Mouse (Mus musculus) hindbrain, embryonic 15.5 days (tissue): ENCODE results near the gene Pcp2. TPM values are rescaled to one million over a fixed set of nuclear protein-coding genes. Genes with fewer than 3 reads are reported as not detected.

Experiments used
- ATAC-seq: fragments of 200-750 bp; cut with Nextera tagmentation; 2 replicates; pipeline ENCODE4 v1.8.0; 2017; ENCODE audit warnings: low read depth, moderate number of reproducible peaks, moderate TSS enrichment; ENCODE audit not compliant: low FRiP score
- H3K27ac ChIP-seq: fragments of 300-500 bp; sonication (generic); replicated peaks from 2 replicates; pipeline ENCODE4 v1.5.1; 2015; ENCODE audit warnings: mild to moderate bottlenecking, inconsistent platforms
- H3K27me3 ChIP-seq: fragments of 300-500 bp; sonication (generic); 2 replicates; pipeline ENCODE4 v1.6.1; 2015; ENCODE audit warnings: control low read depth, inconsistent platforms
- H3K36me3 ChIP-seq: fragments of 300-500 bp; sonication (generic); 2 replicates; pipeline ENCODE4 v1.6.1; 2015; ENCODE audit warnings: control low read depth, inconsistent platforms
- H3K4me1 ChIP-seq: fragments of 300-500 bp; sonication (generic); replicated peaks from 2 replicates; pipeline ENCODE4 v1.6.1; 2015; ENCODE audit warnings: control low read depth, inconsistent platforms
- H3K4me2 ChIP-seq: fragments of 300-500 bp; sonication (generic); 2 replicates; pipeline ENCODE4 v1.6.1; 2015; ENCODE audit warnings: moderate library complexity, mild to moderate bottlenecking, inconsistent platforms
- H3K4me3 ChIP-seq: fragments of 300-500 bp; sonication (generic); 2 replicates; pipeline ENCODE4 v1.5.1; 2015; ENCODE audit warnings: mild to moderate bottlenecking, inconsistent platforms
- H3K9ac ChIP-seq: fragments of 300-500 bp; sonication (generic); 2 replicates; pipeline ENCODE4 v1.6.1; 2015; ENCODE audit warnings: inconsistent platforms
- H3K9me3 ChIP-seq: fragments of 300-500 bp; sonication (generic); 2 replicates; pipeline ENCODE4 v1.6.1; 2016; ENCODE audit warnings: control low read depth, inconsistent platforms
- WGBS: fragments of 180-500 bp; shearing (Covaris S2); methylation state at CpG from one replicate; pipeline ENCODE4 v1.1.7; 2015; 5-methylcytosine and 5-hydroxymethylcytosine counted together
- polyA plus RNA-seq: library from polyadenylated mRNA; unstranded; fragments of >200 nt; fragmentation: Nextera tagmentation; extraction: Ambion mirVana; gene quantifications from 2 replicates; pipeline ENCODE4 v1.2.1, GENCODE M21; 2015

The Pcp2 gene
- polyA plus RNA-seq, 1 experiment from 2014 or later, result 22.9 TPM

GRCm38 (mm10) chr8:3648268-3648667, 22.9 kb upstream of the Pcp2 start:
- no peaks in the 10 kb centered on the region for H3K27me3 ChIP-seq
- H3K4me3 ChIP-seq, result no peak overlapping the region
- no peaks in the 10 kb centered on the region for H3K9me3 ChIP-seq
- ATAC-seq, result no peak
- 62% methylated on average over 2 of the region's 2 CpGs for WGBS
- H3K27ac ChIP-seq, result no peak overlapping the region
- no peak overlapping the region for H3K9ac ChIP-seq
- no peak overlapping the region for H3K4me2 ChIP-seq
- H3K36me3 ChIP-seq, result no peaks in the 10 kb centered on the region
- no peaks in the 10 kb centered on the region for H3K4me1 ChIP-seq

- no peaks in the 10 kb centered on the region for H3K9me3 ChIP-seq
- H3K4me2 ChIP-seq, result no peak overlapping the region
- H3K27me3 ChIP-seq, result no peaks in the 10 kb centered on the region
- WGBS, result 85% methylated on average over 4 of the region's 4 CpGs
- H3K36me3 ChIP-seq, result no peaks in the 10 kb centered on the region
- no peak overlapping the region for H3K27ac ChIP-seq
- H3K4me3 ChIP-seq, result no peak overlapping the region
- ATAC-seq, result no peak
- no peak overlapping the region for H3K9ac ChIP-seq
- H3K4me1 ChIP-seq, result no peaks in the 10 kb centered on the region
Measured at GRCm38 (mm10) chr8:3647561-3647960, 22.2 kb upstream of the Pcp2 start.

GRCm38 (mm10) chr8:3646824-3647531, 21.6 kb upstream of the Pcp2 start:
- Histone ChIP-seq H3K4me1 (no peaks in the 10 kb centered on the region), H3K27me3 (no peaks in the 10 kb centered on the region), H3K36me3 (no peaks in the 10 kb centered on the region), H3K27ac (no peak overlapping the region), H3K4me3 (no peak overlapping the region), H3K9me3 (no peaks in the 10 kb centered on the region), H3K4me2 (no peak overlapping the region), H3K9ac (no peak overlapping the region)
- ATAC-seq, result no peak
- WGBS, result 85% methylated on average over 6 of the region's 6 CpGs

GRCm38 (mm10) chr8:3645804-3646203, 20.5 kb upstream of the Pcp2 start:
- WGBS, result 25% methylated on average over 5 of the region's 5 CpGs
- Histone ChIP-seq H3K4me2 (no peak overlapping the region), H3K36me3 (no peaks in the 10 kb centered on the region), H3K9ac (no peak overlapping the region), H3K9me3 (no peaks in the 10 kb centered on the region), H3K27me3 (no peaks in the 10 kb centered on the region), H3K27ac (no peak overlapping the region), H3K4me1 (no peaks in the 10 kb centered on the region), H3K4me3 (no peak overlapping the region)
- no peak for ATAC-seq

- no peak overlapping the region for H3K27ac ChIP-seq
- ATAC-seq, result peak; percentile 15; the same call in 1 of the 2 replicates
- H3K4me2 ChIP-seq, result peak overlapping the region; percentile 78
- peak overlapping the region; percentile 34; the same call in 1 of the 2 replicates for H3K9ac ChIP-seq
- 28% methylated on average over 8 of the region's 8 CpGs for WGBS
- no peaks in the 10 kb centered on the region for H3K9me3 ChIP-seq
- peaks cover 10% of the 10 kb centered on the region for H3K4me1 ChIP-seq
- peak overlapping the region; percentile 46 for H3K4me3 ChIP-seq
- no peaks in the 10 kb centered on the region for H3K27me3 ChIP-seq
- H3K36me3 ChIP-seq, result no peaks in the 10 kb centered on the region
Measured at GRCm38 (mm10) chr8:3631478-3631875, 6.1 kb upstream of the Pcp2 start.

GRCm38 (mm10) chr8:3630647-3631477, 5.5 kb upstream of the Pcp2 start, which contains the start of gene Stxbp2:
Gene Stxbp2, plus strand, starts transcription at chr8:3630955.
- peak within 1 kb of the TSS; percentile 78 for H3K4me2 ChIP-seq
- H3K27ac ChIP-seq, result no peak within 1 kb of the TSS
- H3K4me3 ChIP-seq, result peak within 1 kb of the TSS; percentile 46
- 8% methylated on average over 47 of the region's 47 CpGs for WGBS
- H3K9ac ChIP-seq, result peak within 1 kb of the TSS; percentile 34
- H3K4me1 ChIP-seq, result peaks cover 10% of the 10 kb centered on the region
- no peaks in the 10 kb centered on the region for H3K36me3 ChIP-seq
- no peaks in the 10 kb centered on the region for H3K27me3 ChIP-seq
- H3K9me3 ChIP-seq, result no peaks in the 10 kb centered on the region
- peak; percentile 83 for ATAC-seq

GRCm38 (mm10) chr8:3628014-3628413, 2.7 kb upstream of the Pcp2 start:
- Histone ChIP-seq H3K4me3 (no peak overlapping the region), H3K4me1 (peaks cover 10% of the 10 kb centered on the region), H3K27ac (no peak overlapping the region), H3K9ac (no peak overlapping the region), H3K4me2 (no peak overlapping the region), H3K27me3 (no peaks in the 10 kb centered on the region), H3K9me3 (no peaks in the 10 kb centered on the region), H3K36me3 (no peaks in the 10 kb centered on the region)
- ATAC-seq, result no peak
- 28% methylated on average over 5 of the region's 5 CpGs for WGBS

GRCm38 (mm10) chr8:3626971-3627370, 1.6 kb upstream of the Pcp2 start:
- H3K9ac ChIP-seq, result no peak overlapping the region
- H3K27me3 ChIP-seq, result no peaks in the 10 kb centered on the region
- 66% methylated on average over 5 of the region's 5 CpGs for WGBS
- no peaks in the 10 kb centered on the region for H3K9me3 ChIP-seq
- no peak overlapping the region for H3K4me2 ChIP-seq
- H3K36me3 ChIP-seq, result no peaks in the 10 kb centered on the region
- H3K4me3 ChIP-seq, result no peak overlapping the region
- ATAC-seq, result no peak
- peaks cover 18% of the 10 kb centered on the region for H3K4me1 ChIP-seq
- H3K27ac ChIP-seq, result no peak overlapping the region

- peak overlapping the region; percentile 75 for H3K4me2 ChIP-seq
- H3K9me3 ChIP-seq, result no peaks in the 10 kb centered on the region
- H3K4me3 ChIP-seq, result peak overlapping the region; percentile 61
- ATAC-seq, result no peak
- H3K27ac ChIP-seq, result no peak overlapping the region
- H3K36me3 ChIP-seq, result peaks cover 12% of the 10 kb centered on the region
- no peaks in the 10 kb centered on the region for H3K27me3 ChIP-seq
- H3K4me1 ChIP-seq, result peaks cover 25% of the 10 kb centered on the region
- 64% methylated on average over 8 of the region's 8 CpGs for WGBS
- H3K9ac ChIP-seq, result peak overlapping the region; percentile 53; the same call in 1 of the 2 replicates
Measured at GRCm38 (mm10) chr8:3622119-3622518, 3.2 kb downstream of the Pcp2 start.

- Histone ChIP-seq H3K36me3 (peaks cover 18% of the 10 kb centered on the region), H3K27me3 (no peaks in the 10 kb centered on the region), H3K4me1 (peaks cover 25% of the 10 kb centered on the region), H3K4me3 (peak within 1 kb of the TSS; percentile 61), H3K27ac (no peak within 1 kb of the TSS; the same call in 1 of the 2 replicates), H3K9ac (peak within 1 kb of the TSS; percentile 63), H3K4me2 (peak within 1 kb of the TSS; percentile 75), H3K9me3 (no peaks in the 10 kb centered on the region)
- WGBS, result under 1% methylated on average over 37 of the region's 37 CpGs
- peak; percentile 96 for ATAC-seq
Measured at GRCm38 (mm10) chr8:3621199-3621970, 4.0 kb downstream of the Pcp2 start, which contains the start of the genes Xab2 and Pet100. Gene Xab2, minus strand, starts transcription at chr8:3621316. Gene Pet100, plus strand, starts transcription at chr8:3621548.

- Histone ChIP-seq H3K27me3 (no peaks in the 10 kb centered on the region), H3K36me3 (peaks cover 84% of the 10 kb centered on the region), H3K27ac (no peak overlapping the region), H3K4me2 (no peak overlapping the region), H3K9ac (no peak overlapping the region), H3K4me1 (no peaks in the 10 kb centered on the region), H3K9me3 (no peaks in the 10 kb centered on the region), H3K4me3 (no peak overlapping the region)
- 90% methylated on average over 6 of the region's 6 CpGs for WGBS
- no peak for ATAC-seq
Measured at GRCm38 (mm10) chr8:3609816-3610150, 15.6 kb downstream of the Pcp2 start.
